Mouse (Mus musculus): ENCODE results near the gene Krt17. TPM values are rescaled to one million over a fixed set of nuclear protein-coding genes. Genes with fewer than 3 reads are reported as not detected.
"Not testable (repeated sequence)": the region's sequence is repeated elsewhere in the genome, so short reads cannot be mapped to it uniquely, and the experiment has no call there.

Krt17 gene
- polyA plus RNA-seq, 1 experiment from 2014 or later, result 5.2 TPM

DNA sequence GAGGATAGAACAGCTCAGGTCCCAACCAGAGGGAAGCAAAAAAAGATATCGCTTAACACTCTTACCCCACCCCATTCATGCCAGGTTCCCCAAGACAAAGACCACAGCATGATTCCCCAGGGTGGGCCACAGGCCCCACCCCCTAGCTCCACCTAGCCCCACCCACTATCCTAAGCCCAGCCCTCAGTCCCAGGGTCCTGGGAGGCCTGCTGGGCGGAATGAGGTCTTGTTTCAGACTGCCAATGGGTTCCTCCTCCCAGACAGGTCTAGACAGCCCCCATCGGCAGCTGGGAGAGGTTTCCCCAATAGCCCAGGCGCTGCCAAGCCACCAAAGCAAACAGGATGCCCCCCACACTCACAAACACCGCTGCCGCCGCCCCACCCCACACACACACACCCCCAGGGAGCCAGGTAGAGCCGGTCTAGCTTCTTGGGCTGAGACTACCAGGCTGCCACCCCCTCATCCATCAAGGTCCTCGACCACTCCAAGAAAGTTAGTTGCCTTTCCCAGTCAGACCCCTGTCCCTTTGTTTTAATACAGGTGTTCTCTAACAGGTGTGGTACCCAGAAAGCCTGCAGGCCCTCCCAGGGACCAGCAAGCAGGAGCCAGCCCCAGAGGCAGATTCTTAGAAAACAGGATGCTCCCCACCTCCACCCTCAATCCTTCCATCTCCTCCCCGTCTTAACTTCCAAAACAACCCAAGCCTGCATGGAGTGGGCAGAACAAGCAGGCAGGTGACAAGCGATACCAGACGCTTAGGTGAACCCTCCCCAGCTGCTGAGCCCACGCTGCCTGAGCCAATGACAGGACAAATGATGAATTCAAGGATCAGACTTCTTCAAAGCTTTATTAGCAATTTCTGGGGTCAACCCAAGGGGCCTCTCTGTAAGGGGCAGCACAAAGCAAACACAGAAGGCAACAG lies 1.5 kb upstream of the Krt17 start:
- 28% methylated on average over 13 of the region's 13 CpGs for WGBS
- H3K27ac ChIP-seq, result no peak overlapping the region
- peaks cover 4% of the 10 kb centered on the region; the same call in 1 of the 2 replicates for H3K4me1 ChIP-seq (replicated peaks)
- no peaks in the 10 kb centered on the region for H3K9me3 ChIP-seq (replicated peaks)
- no peak overlapping the region for H3K4me3 ChIP-seq
- no peak for ATAC-seq (replicated peaks; ENCODE audit: insufficient number of reproducible peaks, insufficient read depth, low FRiP score, low read depth)
- H3K9ac ChIP-seq, result no peak overlapping the region
- no peaks in the 10 kb centered on the region for H3K36me3 ChIP-seq
- no peak overlapping the region for H3K4me2 ChIP-seq
- H3K27me3 ChIP-seq, result peaks cover 19% of the 10 kb centered on the region

DNA sequence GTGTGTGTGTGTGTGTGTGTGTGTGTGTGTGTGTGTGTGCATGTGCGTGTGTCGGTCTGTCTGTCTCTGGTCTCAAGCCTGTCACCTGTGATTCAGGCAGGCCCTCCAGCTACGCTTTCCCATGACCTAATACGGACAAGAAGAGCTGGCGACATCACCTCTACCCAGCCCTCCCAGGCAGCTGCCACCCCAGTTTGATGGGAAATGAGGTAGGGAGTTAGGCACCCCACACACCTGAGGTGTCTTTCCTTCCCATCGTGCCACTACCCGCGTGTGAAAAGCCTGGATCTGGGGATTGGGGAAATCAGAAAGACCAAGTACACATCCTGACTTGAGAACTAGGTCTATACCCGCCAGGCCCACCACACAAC lies 391 bp upstream of the Krt17 start:
- H3K36me3 ChIP-seq, result no peaks in the 10 kb centered on the region
- 70% methylated on average over 9 of the region's 9 CpGs for WGBS
- H3K9me3 ChIP-seq (replicated peaks), result no peaks in the 10 kb centered on the region
- no peak overlapping the region for H3K27ac ChIP-seq
- ATAC-seq (replicated peaks; ENCODE audit: insufficient number of reproducible peaks, insufficient read depth, low FRiP score, low read depth), result no peak
- H3K4me1 ChIP-seq (replicated peaks), result peaks cover 4% of the 10 kb centered on the region; the same call in 1 of the 2 replicates
- no peak overlapping the region for H3K9ac ChIP-seq
- peaks cover 19% of the 10 kb centered on the region for H3K27me3 ChIP-seq
- H3K4me3 ChIP-seq, result no peak overlapping the region
- H3K4me2 ChIP-seq, result no peak overlapping the region

DNA sequence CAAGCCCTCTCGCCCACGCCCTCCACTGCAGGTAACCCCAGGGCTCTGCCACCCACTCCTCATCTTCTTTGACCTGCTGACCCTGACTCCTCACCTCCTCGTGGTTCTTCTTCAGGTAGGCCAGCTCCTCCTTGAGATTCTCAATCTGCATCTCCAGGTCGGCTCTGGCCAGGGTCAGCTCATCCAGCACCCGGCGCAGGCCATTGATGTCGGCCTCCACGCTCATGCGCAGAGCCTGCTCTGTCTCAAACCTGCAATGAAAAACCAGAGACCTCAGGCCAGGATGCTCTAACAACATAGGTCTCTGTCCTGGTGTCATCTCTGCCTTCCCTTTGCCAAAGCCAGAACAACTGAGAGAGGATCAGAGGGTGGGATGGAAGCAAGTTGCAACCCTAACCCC lies 1.8 kb downstream of the Krt17 start:
- H3K9ac ChIP-seq, result no peak overlapping the region
- H3K27me3 ChIP-seq, result peaks cover 11% of the 10 kb centered on the region
- H3K4me2 ChIP-seq, result no peak overlapping the region
- no peak for ATAC-seq (replicated peaks; ENCODE audit: insufficient number of reproducible peaks, insufficient read depth, low FRiP score, low read depth)
- no peaks in the 10 kb centered on the region for H3K9me3 ChIP-seq (replicated peaks)
- no peak overlapping the region for H3K27ac ChIP-seq
- WGBS, result 84% methylated on average over 9 of the region's 9 CpGs
- peaks cover 4% of the 10 kb centered on the region; the same call in 1 of the 2 replicates for H3K4me1 ChIP-seq (replicated peaks)
- H3K36me3 ChIP-seq, result no peaks in the 10 kb centered on the region
- no peak overlapping the region for H3K4me3 ChIP-seq

DNA sequence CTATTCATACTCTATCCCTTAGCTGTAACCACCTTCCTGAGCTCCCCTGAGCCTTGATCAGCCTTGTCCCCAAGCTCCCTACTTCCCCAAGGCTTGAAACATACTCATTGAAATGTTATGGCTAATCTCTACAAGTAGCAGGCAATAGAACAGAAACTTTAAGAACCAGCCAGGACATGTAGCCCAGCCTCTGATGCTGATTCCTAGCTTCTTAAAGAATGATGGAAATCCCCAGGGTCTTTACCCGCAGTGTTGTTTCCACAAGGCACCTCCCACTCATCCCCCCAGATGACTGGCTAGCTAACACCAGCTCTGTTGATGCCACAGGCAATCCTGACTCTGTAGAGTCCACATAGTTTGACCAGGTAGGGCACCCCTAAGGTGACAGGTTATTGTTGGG lies 2.9 kb downstream of the Krt17 start:
- H3K27ac ChIP-seq, result no peak overlapping the region
- peaks cover 4% of the 10 kb centered on the region; the same call in 1 of the 2 replicates for H3K4me1 ChIP-seq (replicated peaks)
- peaks cover 6% of the 10 kb centered on the region for H3K27me3 ChIP-seq
- no peak overlapping the region for H3K9ac ChIP-seq
- H3K9me3 ChIP-seq (replicated peaks), result no peaks in the 10 kb centered on the region
- no peak for ATAC-seq (replicated peaks; ENCODE audit: insufficient number of reproducible peaks, insufficient read depth, low FRiP score, low read depth)
- H3K4me3 ChIP-seq, result no peak overlapping the region
- WGBS, result 80% methylated on average over 1 of the region's 1 CpGs
- H3K4me2 ChIP-seq, result no peak overlapping the region
- H3K36me3 ChIP-seq, result no peaks in the 10 kb centered on the region

DNA sequence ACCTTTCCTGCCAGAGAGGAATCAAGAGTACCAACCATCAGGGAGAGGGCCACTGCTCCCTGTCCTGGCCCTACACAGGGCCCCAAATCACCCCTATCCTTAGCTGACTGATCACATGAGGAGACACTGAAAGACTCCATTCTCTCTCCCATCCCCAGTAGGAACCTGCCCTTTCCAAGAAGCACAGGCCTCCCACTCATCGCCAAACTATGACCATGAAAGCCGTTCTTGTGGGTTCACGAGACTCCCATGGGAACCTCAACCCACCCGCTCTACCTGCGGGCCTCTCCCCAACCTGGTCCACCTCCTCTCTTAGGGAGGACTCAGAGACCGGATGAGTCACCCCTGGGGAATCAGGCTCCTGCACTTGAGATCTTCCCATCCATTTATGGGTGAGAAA lies 5.3 kb downstream of the Krt17 start:
- Histone ChIP-seq H3K4me3 (no peak overlapping the region), H3K27me3 (no peaks in the 10 kb centered on the region), H3K9me3 (replicated peaks) (no peaks in the 10 kb centered on the region), H3K27ac (no peak overlapping the region), H3K9ac (no peak overlapping the region), H3K4me1 (replicated peaks) (no peaks in the 10 kb centered on the region), H3K36me3 (no peaks in the 10 kb centered on the region), H3K4me2 (no peak overlapping the region)
- ATAC-seq (replicated peaks; ENCODE audit: insufficient number of reproducible peaks, insufficient read depth, low FRiP score, low read depth), result no peak
- 86% methylated on average over 6 of the region's 6 CpGs for WGBS

DNA sequence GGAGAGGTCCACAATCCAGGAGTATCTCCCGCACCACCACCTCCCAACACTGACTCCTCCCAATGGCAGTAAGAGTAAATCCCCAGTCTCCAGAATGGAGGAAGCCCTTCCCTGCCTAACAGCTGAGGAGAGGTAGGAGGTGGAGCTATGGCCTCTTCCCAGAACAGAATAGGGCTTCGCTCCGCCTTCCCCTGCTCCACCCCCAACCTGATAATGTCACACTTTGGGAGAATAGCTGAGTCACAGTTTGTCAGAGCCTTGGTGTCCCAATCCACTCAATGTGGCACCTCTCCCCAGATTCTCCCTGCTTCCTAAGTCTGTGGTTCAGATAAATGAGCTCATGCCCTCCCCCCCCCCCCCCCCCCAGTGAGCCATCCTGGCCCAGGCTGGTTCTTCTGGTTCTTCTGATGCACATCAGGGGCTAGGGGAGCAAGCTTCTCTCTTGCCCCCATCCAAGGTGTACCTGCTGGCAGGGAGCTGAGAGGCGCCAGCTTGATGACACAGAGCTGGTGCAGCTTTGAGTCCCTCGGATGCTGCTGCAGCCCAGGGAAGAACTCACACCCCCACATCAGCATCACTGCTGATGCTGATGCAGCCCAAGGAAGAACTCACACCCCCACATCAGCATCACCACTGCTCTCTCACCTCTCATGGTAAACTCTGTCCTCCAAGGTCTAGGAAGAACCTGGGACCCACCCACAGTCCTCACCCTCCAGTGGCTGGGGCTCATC lies 6.3 kb downstream of the Krt17 start:
- 55% methylated on average over 5 of the region's 5 CpGs for WGBS
- Histone ChIP-seq H3K4me1 (replicated peaks) (no peaks in the 10 kb centered on the region), H3K9ac (no peak overlapping the region)

DNA sequence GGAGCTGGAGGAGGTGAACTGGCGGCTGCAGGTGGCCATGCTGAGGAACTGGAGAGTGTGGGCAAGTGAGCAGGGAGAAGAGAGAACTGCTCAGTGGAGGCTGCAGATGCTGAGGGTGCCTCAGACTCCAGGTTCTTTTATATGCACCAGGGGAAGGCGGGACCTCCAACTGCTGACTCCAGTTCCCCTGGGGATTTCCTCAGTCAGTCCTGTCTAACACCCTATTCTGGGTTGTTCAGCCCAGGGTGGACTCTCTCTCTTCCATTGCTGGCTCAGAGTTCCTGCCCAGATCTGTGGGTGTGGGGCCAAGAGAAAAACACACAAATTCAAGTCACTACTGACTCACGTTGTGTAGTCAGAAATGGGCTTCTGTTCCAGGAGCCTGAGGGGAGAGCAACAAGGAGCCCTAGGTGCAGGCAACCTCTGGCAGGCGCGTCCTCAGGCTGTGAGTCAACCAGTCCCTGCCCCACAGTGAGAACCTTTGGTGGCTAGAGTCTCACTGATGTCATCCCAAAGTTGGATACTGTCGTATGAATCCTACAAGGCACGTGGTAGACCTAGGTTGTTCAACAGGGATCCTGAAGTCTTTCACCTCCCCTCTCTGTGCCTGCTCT lies 11.9 kb downstream of the Krt17 start, which contains the start of gene Krt16:
Krt16 (minus strand) TSS at position 51 of the 614 bp plus-strand sequence.
- WGBS, result 81% methylated on average over 7 of the region's 7 CpGs
- Histone ChIP-seq H3K4me2 (no peak within 1 kb of the TSS), H3K27ac (no peak within 1 kb of the TSS), H3K36me3 (no peaks in the 10 kb centered on the region), H3K4me1 (replicated peaks) (no peaks in the 10 kb centered on the region), H3K9me3 (replicated peaks) (no peaks in the 10 kb centered on the region), H3K27me3 (no peaks in the 10 kb centered on the region), H3K9ac (no peak within 1 kb of the TSS), H3K4me3 (no peak within 1 kb of the TSS)
- no peak for ATAC-seq (replicated peaks; ENCODE audit: insufficient number of reproducible peaks, insufficient read depth, low FRiP score, low read depth)

More for the DNA sequence above, 6.3 kb downstream of the Krt17 start:
- no peak overlapping the region for H3K4me3 ChIP-seq
- no peak overlapping the region for H3K4me2 ChIP-seq
- no peak overlapping the region for H3K27ac ChIP-seq
- H3K27me3 ChIP-seq, result no peaks in the 10 kb centered on the region
- ATAC-seq (replicated peaks; ENCODE audit: insufficient number of reproducible peaks, insufficient read depth, low FRiP score, low read depth), result no peak
- no peaks in the 10 kb centered on the region for H3K9me3 ChIP-seq (replicated peaks)
- no peaks in the 10 kb centered on the region for H3K36me3 ChIP-seq

DNA sequence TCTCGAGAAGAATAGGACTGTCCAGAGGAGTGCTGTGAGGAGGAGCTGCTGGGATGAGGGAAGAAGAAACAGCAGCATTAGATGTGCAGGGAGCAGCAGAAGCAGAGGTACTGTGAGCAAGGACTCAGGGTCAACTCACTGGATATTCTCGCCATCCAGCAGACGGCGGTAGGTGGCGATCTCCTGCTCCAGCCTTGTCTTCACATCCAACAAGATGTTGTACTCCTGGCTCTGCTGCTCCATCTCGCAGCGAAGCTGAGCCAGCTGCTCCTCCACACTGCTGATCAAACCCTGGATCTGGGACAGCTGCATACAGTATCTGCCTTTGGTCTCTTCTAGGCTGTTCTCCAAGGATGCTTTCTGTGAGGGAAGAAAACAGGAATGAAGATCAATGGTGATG lies 14.4 kb downstream of the Krt17 start:
- H3K4me1 ChIP-seq (replicated peaks); H3K36me3 ChIP-seq; H3K4me3 ChIP-seq; ATAC-seq (replicated peaks; ENCODE audit: insufficient number of reproducible peaks, insufficient read depth, low FRiP score, low read depth); H3K9ac ChIP-seq; H3K27me3 ChIP-seq; H3K4me2 ChIP-seq; H3K27ac ChIP-seq; H3K9me3 ChIP-seq (replicated peaks): not testable (repeated sequence)
- 63% methylated on average over 7 of the region's 7 CpGs for WGBS

DNA sequence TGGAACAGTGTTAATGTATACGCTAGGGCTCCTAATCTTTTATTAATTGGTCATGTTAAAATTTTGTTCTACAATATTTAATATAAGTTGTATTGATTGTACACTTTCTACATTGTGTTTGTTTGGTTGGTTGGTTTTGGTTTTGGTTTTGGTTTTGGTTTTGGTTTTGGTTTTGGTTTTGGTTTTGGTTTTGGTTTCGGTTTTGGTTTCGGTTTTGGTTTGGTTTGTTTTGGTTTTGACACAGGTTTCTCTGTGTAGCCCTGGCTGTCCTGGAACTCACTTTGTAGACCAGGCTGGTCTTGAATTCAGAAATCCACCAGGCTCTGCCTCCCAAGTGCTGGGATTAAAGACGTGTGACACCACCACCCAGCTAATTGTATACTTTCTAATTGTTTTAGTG lies 20.6 kb downstream of the Krt17 start:
- H3K4me3 ChIP-seq; H3K27me3 ChIP-seq; H3K27ac ChIP-seq; H3K9ac ChIP-seq; H3K36me3 ChIP-seq; H3K4me1 ChIP-seq (replicated peaks); H3K9me3 ChIP-seq (replicated peaks); ATAC-seq (replicated peaks; ENCODE audit: insufficient number of reproducible peaks, insufficient read depth, low FRiP score, low read depth); H3K4me2 ChIP-seq: not testable (repeated sequence)
- 86% methylated on average over 4 of the region's 4 CpGs for WGBS

DNA sequence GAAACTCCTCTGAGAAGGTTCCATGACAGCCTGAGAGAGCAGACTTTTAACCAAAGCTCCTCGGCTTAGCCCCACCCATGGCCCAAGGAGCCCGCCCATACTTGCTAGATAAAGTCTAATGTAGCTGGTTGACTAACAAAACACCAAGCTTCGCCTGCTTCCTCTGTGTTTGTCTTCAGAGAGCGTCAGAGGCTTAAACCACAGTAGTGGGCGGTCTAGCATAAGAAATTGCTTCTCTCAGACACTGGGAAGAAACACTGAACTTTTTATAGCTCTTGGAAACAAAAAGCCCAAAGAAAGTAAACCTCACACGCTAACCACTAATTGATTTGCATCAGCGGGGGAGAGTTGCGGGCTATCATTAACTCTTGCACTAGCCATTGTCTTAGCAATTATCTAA lies 39.1 kb downstream of the Krt17 start:
- no peak overlapping the region for H3K9ac ChIP-seq
- H3K27me3 ChIP-seq, result no peaks in the 10 kb centered on the region
- peaks cover 4% of the 10 kb centered on the region; the same call in 1 of the 2 replicates for H3K9me3 ChIP-seq (replicated peaks)
- 64% methylated on average over 8 of the region's 8 CpGs for WGBS
- no peaks in the 10 kb centered on the region for H3K36me3 ChIP-seq
- H3K4me2 ChIP-seq, result no peak overlapping the region
- no peaks in the 10 kb centered on the region for H3K4me1 ChIP-seq (replicated peaks)
- no peak overlapping the region for H3K27ac ChIP-seq
- no peak overlapping the region for H3K4me3 ChIP-seq
- ATAC-seq (replicated peaks; ENCODE audit: insufficient number of reproducible peaks, insufficient read depth, low FRiP score, low read depth), result no peak

DNA sequence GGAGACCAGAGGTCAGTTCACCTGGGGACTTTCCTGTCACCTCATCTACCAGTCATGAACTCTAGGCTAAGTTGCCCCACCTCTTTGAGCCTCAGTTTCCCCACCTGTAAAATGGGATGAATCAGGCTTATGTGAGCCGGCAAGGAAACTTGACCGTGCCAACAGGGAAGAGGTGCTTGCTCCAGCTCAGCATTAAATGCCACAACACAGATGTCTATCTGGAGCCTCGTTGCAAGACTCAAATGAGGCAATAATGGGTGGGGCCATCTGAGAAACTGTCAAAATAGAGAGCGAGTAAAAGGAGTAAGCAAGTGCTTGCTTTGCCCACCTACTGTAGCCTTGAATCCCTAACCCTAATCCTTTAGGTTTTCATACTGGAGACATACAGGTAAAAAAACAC lies 41.5 kb downstream of the Krt17 start:
- ATAC-seq (replicated peaks; ENCODE audit: insufficient number of reproducible peaks, insufficient read depth, low FRiP score, low read depth), result no peak
- Histone ChIP-seq H3K4me2 (no peak overlapping the region), H3K4me1 (replicated peaks) (no peaks in the 10 kb centered on the region), H3K27me3 (peaks cover 2% of the 10 kb centered on the region; the same call in 1 of the 2 replicates), H3K27ac (no peak overlapping the region), H3K9ac (no peak overlapping the region), H3K9me3 (replicated peaks) (no peaks in the 10 kb centered on the region), H3K4me3 (no peak overlapping the region), H3K36me3 (no peaks in the 10 kb centered on the region)
- 81% methylated on average over 4 of the region's 4 CpGs for WGBS

Measured in heart, embryonic 15.5 days (tissue).